Mouse (Mus musculus) retina, postnatal 7 days (tissue): Measurements from ENCODE around the gene Dock1.
A peak's percentile ranks its signal among the peaks of the same experiment; 100 is the strongest.

Experiments
- DNase-seq: peaks from one replicate; pipeline ENCODE4 v3.0.0-alpha.2; 2012; ENCODE audit warnings: low read depth, low spot score

The Dock1 gene

GRCm38 (mm10) chr7:134670312-134671002, at the start of gene Dock1:
TSS of gene Dock1 (plus strand) at chr7:134670654.
- peak; percentile 16 for DNase-seq

GRCm38 (mm10) chr7:134627906-134628305, 42.5 kb upstream of the Dock1 start:
- no peak for DNase-seq

- DNase-seq = no peak
These were observed 20.1 kb upstream of the Dock1 start for GRCm38 (mm10) chr7:134650246-134650830.

- DNase-seq = no peak
These were observed 19.4 kb upstream of the Dock1 start for GRCm38 (mm10) chr7:134651071-134651470.

- DNase-seq = peak; percentile 29
These were observed 7.2 kb upstream of the Dock1 start for GRCm38 (mm10) chr7:134663241-134663640.

GRCm38 (mm10) chr7:134665642-134666282, 4.7 kb upstream of the Dock1 start:
- DNase-seq = no peak

- DNase-seq = no peak
These were observed 3.2 kb upstream of the Dock1 start for GRCm38 (mm10) chr7:134667271-134667702.

- no peak for DNase-seq
These were observed 761 bp upstream of the Dock1 start for GRCm38 (mm10) chr7:134669474-134670311.

- DNase-seq = peak; percentile 8
These were observed 578 bp downstream of the Dock1 start for GRCm38 (mm10) chr7:134671003-134671461.

- no peak for DNase-seq
These were observed 1.0 kb downstream of the Dock1 start for GRCm38 (mm10) chr7:134671467-134671901.

- no peak for DNase-seq
These were observed 2.7 kb downstream of the Dock1 start for GRCm38 (mm10) chr7:134673135-134673534.

GRCm38 (mm10) chr7:134673952-134674351, 3.5 kb downstream of the Dock1 start:
- DNase-seq = no peak

GRCm38 (mm10) chr7:134677852-134678251, 7.4 kb downstream of the Dock1 start:
- DNase-seq = no peak

GRCm38 (mm10) chr7:134679314-134680158, 9.1 kb downstream of the Dock1 start:
- no peak for DNase-seq

GRCm38 (mm10) chr7:134680161-134680560, 9.7 kb downstream of the Dock1 start:
- no peak for DNase-seq

- DNase-seq = no peak
These were observed 11.5 kb downstream of the Dock1 start for GRCm38 (mm10) chr7:134681729-134682527.

- DNase-seq = no peak
These were observed 17.9 kb downstream of the Dock1 start for GRCm38 (mm10) chr7:134688332-134688731.

GRCm38 (mm10) chr7:134690118-134690517, 19.7 kb downstream of the Dock1 start:
- DNase-seq = no peak

GRCm38 (mm10) chr7:134690806-134691205, 20.4 kb downstream of the Dock1 start:
- DNase-seq = no peak

- DNase-seq = no peak
These were observed 22.9 kb downstream of the Dock1 start for GRCm38 (mm10) chr7:134693325-134693724.
